27 mouse cellular contexts compared by ENCODE assay signal in genomic region chr2:168100008-168100407, GRCm38 (mm10).
"Had no signal": no experiment of that assay in that cellular context is flagged by ENCODE, and none has a peak within 500 bp of the region (broad histone marks: within the 10 kb centered on the region; RNA-seq: fewer than 3 reads in every experiment).

No protein-coding gene starts in this region.

- H3K36me3 ChIP-seq: embryonic facial prominence, embryonic 13.5 days; embryonic facial prominence, embryonic 15.5 days had no signal

- H3K4me3 ChIP-seq: embryonic facial prominence, embryonic 10.5 days; embryonic facial prominence, embryonic 12.5 days; embryonic facial prominence, embryonic 13.5 days; embryonic facial prominence, embryonic 15.5 days; erythroblast, embryonic 14.5 days; forebrain, embryonic 10.5 days; forebrain, embryonic 12.5 days; forebrain, embryonic 13.5 days; forebrain, embryonic 15.5 days; gastrocnemius, adult 2 months; heart, adult 2 months had no signal

- DNase-seq: cerebellum, adult 2 months; cerebellum, adult 8-10 months; cerebellum, adult 9-10 months; cerebellum, adult 9-11 months; cerebellum, postnatal 10 days; cerebellum, postnatal 14 days; cerebellum, postnatal 25 days; cerebellum, postnatal 36 days; embryo, embryonic 11 days; forebrain, postnatal 0 days; gastrocnemius, adult 2 months; gastrocnemius, postnatal 10 days; gastrocnemius, postnatal 14 days; gastrocnemius, postnatal 25 days; gastrocnemius, postnatal 36 days; heart, adult 11 months; heart, adult 18-20 months; heart, adult 2 months had no signal

- H3K27ac ChIP-seq: embryonic facial prominence, embryonic 10.5 days; embryonic facial prominence, embryonic 12.5 days; embryonic facial prominence, embryonic 13.5 days; embryonic facial prominence, embryonic 15.5 days; forebrain, embryonic 10.5 days; forebrain, embryonic 12.5 days; forebrain, embryonic 13.5 days; forebrain, embryonic 15.5 days; gastrocnemius, adult 2 months; heart, adult 2 months had no signal

- H3K27me3 ChIP-seq: embryonic facial prominence, embryonic 12.5 days; embryonic facial prominence, embryonic 13.5 days; embryonic facial prominence, embryonic 15.5 days; forebrain, embryonic 12.5 days; forebrain, embryonic 13.5 days; forebrain, embryonic 15.5 days had no signal
